Mouse (Mus musculus): ENCODE measurements at regions not wholly inside any gene's neighbourhood (a gene's known extent, or its start where the extent isn't known, plus 50 kb on each side); places are given as distances from the start of the nearest gene placed in this dataset.
A peak's percentile ranks its signal among the peaks of the same experiment; 100 is the strongest.

DNA sequence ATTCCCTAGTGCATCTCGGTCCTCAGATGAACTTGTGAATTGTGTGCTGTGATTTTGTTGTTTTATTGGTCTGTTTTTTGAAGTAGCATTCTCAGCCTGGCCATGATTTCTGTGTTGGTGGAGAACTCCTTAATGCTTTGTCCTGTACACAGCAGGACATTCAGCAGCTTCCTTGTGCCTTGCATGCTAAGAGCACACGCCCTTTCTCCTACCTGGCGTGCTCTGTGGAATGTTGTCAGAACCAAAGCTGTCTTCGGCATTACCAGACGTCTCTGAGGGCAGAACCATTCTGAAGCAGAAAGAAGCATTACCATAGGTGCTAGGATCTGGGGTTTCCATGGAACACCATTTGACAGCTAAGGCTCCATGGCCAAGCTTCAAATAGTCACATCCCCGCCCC, 75.0 kb upstream of the Epc2 start:
- DNase-seq: no peak

DNA sequence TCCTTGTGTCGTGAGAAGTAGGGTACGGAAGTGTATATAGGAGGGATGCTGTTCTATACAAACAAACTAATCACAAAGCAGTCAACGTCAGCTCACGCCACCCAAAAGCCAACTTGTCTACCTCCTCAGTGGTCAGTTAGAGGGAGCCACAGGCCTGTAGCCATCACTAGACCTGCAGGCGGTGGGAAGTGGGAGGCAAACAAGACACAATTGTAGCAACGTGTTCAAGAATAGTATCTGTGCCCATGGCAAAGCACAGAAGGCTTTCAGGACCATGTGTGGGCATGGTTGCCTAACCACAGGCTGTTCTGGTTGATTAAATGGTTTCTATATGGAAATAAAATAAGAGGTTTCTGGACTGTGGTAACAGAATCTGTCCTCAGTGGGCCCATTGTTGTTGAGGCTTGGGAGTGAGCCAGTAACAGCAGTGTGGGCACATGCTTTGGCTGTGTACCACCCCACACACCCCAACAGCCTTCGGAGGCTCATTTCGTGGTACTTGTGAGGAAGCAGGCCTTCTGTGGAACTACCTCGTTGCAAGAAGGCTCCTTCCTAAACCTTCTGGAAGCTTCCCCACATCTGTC, 72.0 kb upstream of the Epc2 start:
- no peak for DNase-seq

DNA sequence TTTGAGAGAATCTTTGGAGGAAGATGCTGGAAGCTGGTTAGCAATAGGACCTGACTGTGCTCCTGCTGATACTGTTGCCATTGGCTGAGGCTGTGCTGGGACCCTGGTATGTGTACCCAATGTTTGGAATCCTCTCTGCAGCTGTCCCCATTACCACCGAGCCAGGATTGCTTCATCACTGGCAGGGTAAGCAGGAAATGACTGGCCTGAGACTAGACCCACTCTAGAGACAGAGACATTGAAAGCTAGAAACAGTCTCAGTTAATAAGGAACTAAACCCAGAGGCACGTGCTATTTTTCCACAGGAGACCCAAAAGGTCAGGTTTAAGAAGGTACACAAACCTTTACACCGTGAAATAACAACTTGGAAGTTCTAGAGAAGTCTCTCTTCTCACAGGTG, 70.3 kb upstream of the Epc2 start:
- DNase-seq: peak; percentile 22 to 29

DNA sequence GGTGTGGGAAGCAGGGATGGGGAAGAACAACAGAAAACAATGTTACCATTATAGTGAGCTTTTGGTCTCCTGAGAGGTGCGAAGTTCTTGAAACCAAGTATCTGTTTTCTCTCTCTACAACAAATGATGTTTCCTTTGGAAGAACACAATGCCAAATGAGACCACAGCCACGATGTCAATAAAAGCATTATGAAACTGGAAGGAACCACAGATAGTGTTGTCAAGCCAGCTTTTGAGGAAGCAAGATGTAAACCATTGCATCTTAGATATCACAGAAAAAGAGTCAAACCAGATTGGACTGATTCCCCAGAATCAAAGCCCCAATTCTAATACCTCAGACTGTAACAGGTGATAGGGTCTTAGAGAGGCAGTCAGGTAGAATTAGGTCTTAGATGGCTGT, 64.5 kb upstream of the Epc2 start:
- no peak for DNase-seq

DNA sequence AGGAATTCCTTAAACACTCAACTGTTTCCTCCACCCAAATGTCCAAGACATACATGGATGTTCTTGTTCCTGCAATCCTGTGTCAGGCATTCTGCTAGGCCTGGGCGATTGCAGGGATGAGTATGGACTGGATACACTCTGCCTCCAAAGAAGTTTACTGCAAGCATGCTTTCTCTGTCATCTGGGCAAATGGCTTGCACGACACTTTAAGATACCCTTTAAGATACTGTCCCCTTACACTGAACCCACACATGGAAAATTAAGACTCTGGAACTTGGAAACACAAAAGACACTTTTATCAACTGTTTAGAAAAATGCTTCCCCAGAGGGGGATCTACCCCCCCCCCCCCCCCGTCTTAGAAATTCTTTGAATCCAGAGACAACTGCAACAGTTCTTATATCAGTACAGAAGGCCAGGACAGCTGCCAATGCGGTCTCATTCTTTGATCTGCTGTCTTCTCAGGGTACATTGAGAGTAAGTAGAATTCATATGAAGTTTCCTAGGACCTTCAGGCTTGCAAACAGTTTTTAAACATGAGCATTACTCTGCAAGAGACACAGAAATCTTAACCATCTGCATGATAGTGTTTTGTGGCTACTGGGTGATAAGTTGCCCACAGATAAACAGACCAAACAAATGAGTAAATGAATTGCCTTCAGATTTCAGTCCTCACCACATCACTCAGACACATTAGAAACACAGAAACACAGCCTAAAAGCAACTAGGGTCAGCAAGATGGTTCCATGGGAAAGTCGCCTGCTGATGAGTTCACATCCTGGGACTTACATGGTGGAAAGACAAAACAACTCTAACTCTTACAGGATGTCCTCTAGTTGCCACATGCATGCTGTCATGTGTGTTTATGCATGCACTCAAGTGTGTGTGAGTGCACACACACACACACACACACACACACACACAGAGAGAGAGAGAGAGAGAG, 59.7 kb upstream of the Epc2 start:
- no peak for DNase-seq

Measured in kidney, adult 8-10 months (tissue).